Mouse (Mus musculus) adrenal gland, postnatal 14 days (tissue): ENCODE measurements at regions not wholly inside any gene's neighbourhood (a gene's known extent, or its start where the extent isn't known, plus 50 kb on each side); places are given as distances from the start of the nearest gene placed in this dataset.

Experiments
- DNase-seq: peaks from one replicate; pipeline ENCODE4 v3.0.0; 2021; ENCODE audit warnings: mixed read lengths

DNA sequence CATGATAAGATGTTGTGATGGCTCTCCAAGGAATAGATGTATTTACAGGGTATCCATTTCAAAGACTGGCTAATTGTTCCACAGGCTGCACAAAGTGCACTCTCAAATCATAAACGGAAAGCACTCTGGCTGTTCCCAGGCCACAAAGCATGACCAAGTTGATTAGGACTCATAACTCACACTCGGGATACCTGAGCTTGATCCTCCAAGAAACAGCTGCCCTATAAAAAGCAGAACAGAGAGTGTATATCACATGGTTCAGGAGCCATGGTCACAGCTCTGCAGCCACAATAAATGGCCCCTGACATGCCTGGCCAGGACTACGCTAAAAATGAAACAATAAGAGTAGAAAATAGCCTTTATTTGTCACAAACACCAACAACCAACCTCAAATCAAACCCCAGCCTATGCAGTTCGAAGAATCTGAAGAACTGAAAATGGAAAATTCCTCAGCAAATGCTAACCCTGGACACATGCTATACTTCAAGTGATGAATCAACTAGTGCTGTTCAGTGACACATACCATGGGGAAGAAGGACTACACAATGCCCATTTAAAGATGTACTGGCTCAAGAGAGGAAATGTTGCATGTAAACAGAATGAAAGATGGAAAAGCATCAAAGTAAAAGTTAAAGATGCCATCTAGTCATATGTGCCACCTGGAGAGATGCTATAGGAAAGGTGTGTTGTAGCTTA is 473.5 kb downstream of the Gsdmc2 start:
- no peak for DNase-seq

DNA sequence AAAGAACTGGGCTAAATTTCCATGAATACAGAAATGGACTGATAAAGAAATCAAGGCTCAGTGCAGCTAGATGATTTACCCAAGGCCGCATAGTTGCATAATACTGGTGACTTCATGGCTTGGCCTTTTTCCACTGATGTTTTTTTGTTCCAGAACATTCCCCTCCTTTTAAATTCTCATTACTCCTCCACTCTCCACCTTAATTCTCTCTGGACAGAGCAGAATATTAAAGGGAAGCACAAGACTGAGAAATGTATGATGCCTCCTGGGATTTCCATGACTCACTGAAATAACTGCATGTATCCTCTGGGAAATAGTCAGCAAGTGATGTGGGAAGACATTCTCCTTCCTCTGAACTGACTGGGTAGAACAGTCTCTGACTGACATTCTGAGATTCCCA is 480.5 kb downstream of the Gsdmc2 start:
- peak; percentile 66 for DNase-seq

DNA sequence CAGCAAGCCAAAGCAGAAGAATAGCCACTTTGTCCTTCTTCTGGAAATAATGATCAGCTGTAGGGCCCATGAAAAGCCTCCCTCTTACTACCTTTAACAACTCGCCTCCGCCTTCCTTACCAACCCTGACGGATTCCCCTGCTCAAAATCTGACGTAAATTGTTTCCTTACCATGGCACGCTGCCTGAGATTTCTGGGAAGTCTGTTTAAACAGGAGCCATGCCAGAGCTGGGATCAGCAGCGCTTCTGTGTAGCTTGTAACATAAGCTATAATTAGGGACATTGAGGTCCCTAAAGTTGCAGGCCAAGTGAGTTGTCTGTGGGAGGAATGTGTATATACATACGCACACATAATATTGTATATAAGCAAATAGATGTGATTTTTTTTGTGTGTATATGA is 484.6 kb downstream of the Gsdmc2 start:
- peak; percentile 9 for DNase-seq

DNA sequence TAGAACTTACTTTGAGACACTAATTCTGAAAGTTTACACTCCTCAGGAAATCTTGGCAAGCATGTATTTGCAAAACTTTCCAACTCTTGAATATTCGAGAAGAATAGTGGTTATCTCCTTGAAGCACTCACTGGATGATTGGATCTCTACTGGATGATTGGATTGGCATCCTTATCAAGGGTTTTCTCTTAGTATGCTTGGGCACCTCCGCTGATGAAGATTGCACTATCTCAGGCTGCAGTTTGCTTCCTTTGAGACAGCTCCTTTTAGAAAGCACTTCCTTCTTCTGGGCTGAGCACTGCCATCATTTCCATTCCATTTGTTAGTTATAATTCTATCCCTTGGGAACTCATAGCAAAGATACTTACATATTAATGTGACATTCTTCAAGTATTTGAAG is 503.2 kb downstream of the Gsdmc2 start:
- no peak for DNase-seq

DNA sequence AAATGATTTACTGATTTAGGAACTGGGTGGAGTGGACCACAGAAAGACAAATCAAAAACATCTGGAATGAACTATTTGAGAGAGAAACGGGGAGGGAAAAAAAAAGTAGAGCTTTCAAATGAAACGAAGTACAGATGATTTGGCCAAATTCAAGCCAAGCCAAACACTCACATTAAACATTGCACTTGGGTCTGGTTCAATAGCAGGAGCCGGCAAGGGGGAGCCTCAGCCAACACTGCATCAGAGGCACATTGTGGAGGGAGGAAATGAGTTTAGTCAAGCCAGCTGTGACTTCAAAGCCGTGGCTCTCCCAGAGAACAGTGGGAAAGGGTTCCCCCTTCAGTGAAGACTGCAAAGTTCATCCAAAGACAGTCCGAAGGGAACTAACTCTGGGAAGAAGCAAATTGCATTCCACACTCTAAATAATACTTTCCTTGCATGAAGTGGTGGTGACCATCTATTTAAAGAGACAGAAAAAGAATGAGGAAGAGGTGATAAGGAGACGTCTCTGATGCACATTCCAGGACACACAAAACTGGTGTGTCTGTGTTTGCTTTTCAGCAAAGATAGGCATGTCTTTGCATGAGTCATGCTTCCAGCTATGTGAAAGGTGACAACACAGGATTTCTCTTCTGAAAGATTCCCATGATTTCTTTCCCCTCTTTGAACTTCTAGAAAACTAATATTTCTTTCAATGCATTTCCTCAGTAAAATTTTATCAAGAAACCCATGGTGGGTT is 504.5 kb downstream of the Gsdmc2 start:
- peak; percentile 65 for DNase-seq

DNA sequence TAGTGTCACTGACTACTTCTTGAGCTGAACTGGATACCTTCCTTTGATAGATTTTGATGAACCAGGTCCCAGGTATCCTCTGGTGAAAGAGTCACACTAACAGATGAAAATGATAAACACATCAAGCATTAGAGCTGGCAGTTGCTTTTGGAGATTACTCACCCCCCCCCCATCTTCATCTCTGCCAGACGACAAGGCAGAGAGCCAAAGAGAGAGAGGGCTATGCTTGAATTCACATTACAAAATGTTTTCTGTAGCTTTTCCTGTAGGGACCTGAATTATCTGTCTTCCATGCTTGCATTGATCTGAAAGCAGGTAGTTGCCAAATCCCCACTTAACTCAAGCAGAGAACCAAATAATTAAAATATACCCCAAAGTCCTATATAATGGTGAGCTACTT is 525.3 kb downstream of the Gsdmc2 start:
- DNase-seq, result no peak

DNA sequence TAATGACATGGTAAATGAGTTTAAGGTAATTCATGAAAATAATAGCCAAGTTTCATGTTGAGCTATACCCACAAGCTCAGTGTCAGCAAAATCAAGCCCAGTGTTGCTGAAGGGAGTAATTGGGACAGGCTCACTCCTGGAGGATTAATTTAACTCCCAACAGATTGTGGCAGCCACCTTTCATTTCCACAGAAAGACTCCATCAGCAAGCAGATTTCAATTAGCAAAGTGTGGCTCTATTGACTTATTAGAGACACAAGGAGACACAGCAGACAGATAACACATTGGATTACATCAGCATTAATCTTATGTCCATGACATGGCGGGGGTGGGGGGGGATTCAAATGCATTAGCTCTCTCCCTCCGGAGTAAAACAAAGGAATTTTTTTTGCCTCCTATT is 534.6 kb downstream of the Gsdmc2 start:
- DNase-seq, result no peak

DNA sequence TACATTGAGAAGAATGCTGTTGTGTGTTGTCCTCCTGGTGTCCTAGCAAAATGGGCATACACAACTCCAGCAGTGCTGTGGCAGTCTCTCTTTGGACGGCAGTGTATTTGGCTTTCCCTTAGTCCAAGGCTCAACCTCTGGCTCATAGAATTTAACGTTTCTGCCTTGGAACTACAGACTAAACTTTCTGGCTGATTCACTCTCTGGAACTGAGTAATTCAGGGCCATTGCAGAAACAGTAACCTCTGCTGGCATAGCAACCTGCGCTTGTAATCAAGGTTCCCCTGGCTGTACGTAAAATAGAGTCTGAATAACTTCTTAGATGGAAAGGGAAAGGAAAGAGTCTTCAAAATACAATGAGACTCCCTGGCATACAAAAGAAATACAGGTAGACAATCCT is 545.7 kb downstream of the Gsdmc2 start:
- DNase-seq, result peak; percentile 53

DNA sequence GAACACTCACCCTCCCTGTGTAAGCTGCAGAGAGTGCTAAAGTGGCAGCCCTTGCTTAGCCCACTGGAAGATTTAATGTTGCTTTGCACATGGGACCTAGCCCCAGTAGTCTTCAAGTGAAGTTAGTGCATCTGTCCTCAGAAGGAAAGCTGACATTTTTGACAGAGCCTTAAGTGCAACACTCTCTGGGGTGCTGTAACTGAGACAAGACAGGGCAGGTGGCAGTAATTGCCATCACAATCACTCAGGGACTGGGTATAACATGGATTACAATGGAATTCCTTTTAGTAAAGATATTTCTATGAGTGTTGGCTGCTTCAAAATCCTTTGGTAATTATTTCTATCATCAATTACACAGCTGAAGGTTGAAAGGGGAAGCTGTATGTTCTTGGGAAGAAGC is 556.4 kb downstream of the Gsdmc2 start:
- no peak for DNase-seq

DNA sequence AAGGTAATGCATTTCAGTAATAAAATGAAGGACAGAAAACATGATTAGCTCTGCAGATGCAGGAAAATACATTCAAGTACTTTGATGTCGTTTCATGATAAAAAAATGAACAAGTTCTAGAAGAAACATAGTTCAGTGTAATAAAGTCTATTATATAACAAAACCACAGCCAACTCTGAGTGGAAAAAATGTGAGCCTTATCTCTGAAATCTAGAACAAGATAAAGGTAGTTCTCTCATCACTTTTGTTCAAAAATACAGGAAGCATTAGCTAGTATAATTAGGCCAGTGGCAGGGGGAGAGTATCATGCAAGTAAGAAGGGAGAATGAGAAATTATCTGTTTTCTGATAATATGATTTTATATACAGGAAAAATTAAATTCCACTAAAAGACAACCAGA is 559.0 kb downstream of the Gsdmc2 start:
- no peak for DNase-seq

DNA sequence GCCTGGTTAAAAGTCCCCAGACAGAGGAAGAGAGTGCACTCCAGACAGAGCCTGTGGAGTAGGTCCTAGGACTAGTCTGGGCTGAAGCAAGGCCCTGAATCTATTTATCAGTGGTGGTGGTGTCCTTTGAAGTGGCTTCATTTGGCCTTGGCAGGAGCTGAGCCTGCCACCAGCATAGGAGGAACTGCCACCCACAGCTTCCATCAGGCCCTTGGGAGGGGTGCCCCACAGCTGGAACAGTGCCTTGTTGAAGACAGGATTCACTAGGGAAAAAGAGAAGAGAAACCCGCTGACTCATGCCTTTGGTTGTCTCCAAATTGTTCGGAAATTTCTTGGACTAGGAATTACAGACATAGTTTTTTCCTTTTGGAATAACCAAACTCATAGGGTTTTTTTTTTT is 574.6 kb downstream of the Gsdmc2 start:
- peak; percentile 77 for DNase-seq

DNA sequence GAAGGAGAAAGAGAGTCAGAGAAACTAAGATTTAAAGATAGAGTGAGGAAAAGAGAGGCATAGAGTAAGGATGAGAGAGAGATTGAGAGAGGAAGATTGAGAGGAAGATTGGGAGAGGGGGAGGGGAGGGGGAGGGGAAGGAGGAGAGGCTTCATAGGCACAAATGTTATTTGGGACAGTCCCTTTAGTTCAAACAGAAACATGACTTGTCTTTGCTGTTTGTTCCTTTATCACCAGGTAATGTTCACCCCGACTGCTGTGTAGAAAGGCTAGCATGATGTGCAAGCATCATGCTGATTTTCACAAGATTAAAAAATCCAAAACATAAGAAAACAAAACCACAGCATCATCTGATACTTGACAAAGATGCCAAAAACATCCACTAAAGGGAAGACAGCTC is 579.1 kb downstream of the Gsdmc2 start:
- no peak for DNase-seq

DNA sequence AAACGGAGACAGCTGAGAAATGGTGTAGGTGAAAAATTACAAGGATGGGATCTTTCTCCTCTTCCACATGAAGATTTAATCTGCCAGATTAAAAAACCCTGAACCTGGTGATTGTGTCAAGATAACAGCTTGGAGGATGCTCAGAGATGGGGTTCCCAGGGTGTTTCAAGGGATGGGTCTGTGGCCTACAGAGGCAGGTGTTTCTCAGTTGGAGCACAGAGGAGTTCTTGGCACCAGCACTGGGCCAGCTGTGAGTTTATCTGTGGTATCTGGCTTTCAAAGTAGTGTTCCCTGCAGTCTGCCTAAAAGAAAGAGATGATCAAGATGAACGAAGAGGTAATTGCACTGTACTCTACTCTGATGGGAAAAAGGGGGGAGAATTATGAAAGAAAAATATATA is 589.2 kb downstream of the Gsdmc2 start:
- no peak for DNase-seq

DNA sequence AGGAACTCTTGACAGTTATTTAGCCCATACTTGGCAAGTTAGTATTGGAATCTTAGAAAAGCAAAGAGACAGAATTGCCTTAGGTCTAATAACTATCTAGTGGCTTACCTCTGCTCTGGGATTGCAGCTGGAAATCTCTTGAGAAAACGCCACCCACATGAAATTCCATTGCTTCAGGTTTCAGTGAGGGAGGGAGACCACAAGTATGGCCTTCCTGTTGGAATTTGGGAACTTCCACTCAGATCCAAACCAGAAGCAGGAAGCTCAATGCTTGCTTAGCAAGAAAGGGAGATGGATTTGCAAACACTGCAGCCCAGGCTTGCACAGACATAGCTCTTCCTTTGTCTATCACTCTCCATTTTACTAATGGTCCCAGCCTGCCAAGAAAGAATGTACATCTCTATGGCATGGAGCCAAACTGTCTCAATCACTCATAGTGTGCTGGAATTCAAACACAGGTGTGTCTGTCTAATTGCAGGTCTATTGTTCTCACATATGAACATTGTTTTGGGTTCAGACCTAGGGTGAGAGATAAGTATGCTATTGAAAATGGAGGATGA is 592.1 kb downstream of the Gsdmc2 start:
- DNase-seq, result no peak

DNA sequence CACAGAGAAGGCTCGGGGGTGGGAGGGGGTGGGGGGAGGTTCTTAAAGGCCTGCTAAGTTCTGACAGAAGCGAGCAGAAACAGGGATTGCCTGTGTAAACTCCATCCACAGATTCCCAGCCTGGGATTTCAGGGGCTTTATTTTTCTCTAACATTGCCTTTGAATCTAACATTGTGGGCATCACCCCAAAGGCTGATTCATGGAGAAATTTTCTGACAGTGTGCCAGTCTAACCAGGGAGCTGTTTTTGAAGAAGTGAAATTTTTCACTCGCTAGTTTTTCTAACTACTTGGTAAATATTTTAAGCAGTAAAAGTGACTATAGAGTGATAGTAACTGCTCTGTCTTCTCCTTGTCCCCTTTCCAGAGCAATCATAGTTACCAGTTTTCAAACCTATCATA is 606.4 kb downstream of the Gsdmc2 start:
- DNase-seq, result no peak

DNA sequence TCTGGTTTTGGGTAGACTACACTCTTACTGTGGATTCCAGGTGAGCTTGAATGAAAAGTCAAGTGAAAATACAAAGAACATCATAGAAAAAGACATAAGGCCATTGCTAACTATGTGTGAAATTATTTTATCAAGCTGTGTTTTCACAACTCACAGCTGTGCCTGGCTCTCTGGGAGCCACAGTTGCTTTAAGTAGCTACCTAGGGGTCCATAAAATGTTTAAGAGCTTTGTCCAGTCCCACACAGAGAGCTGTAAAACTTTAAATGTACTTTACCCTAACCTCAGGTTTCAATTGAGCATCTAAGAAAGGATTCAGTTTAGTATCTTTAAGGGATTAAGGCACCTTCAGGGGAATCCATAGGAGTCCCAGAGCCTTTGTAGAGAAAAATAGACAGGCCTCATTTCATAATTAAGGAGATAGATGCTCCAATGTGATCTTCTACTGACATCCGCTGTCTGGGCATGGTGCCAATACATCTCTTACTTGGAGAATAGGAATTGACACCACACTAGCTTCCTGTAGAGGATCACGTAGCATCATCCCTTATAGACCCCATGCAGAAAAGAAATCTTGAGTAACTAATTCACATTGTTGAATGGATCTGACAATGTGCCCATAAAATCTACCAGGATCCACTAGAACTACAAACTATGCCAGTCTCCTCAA is 626.5 kb downstream of the Gsdmc2 start:
- no peak for DNase-seq

DNA sequence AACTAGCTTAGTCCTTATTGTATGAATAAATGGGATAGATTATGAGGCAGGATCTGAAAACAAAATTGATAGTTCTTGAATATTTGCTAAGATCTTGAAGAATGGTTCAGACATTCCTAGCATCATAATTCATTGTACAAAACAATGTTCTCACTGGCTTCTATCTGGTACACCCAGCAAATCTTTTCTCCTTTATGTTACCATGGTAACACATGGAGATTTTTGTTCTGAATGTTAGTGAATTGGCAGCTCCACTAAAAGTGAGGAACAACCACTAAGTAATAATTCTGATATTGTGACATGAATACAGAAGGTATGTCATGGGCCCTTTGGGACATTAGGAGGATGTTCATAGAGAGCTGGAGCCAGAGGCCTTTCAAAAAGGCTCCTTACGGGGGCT is 639.8 kb downstream of the Gsdmc2 start:
- no peak for DNase-seq

DNA sequence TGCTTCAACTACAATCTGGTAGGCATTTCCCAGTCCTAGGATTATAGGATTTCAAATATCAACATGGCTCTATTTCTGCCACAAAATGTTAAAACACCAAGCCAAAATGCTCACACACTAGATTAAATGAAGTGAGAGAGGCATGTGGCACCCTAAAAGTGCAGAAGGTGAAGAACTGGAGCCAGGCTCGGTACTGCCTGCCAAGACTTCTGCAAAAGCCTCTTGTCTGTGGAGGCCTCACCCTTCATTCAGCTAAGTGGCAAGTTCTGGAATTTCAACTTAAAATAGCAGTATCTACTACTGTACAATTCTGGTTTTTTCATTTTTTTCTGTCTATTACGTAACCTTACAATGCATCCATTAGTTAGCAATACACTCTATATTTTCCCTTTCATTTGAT is 649.9 kb downstream of the Gsdmc2 start:
- no peak for DNase-seq

DNA sequence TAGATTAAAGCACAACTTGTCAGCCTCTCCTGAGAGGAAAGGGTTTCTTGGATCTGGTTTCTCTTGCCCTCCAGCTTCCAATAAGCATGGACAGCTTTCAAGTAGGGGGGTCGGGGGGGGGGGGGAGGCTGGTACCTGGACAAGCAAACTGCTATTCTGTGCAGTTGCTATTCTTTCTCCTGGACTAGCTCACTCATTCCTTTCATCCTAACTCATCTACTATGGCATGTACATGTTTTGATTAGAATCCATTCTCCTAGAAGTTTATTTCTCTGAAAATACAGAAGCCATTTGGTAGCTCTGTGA is 650.5 kb downstream of the Gsdmc2 start:
- DNase-seq, result no peak

DNA sequence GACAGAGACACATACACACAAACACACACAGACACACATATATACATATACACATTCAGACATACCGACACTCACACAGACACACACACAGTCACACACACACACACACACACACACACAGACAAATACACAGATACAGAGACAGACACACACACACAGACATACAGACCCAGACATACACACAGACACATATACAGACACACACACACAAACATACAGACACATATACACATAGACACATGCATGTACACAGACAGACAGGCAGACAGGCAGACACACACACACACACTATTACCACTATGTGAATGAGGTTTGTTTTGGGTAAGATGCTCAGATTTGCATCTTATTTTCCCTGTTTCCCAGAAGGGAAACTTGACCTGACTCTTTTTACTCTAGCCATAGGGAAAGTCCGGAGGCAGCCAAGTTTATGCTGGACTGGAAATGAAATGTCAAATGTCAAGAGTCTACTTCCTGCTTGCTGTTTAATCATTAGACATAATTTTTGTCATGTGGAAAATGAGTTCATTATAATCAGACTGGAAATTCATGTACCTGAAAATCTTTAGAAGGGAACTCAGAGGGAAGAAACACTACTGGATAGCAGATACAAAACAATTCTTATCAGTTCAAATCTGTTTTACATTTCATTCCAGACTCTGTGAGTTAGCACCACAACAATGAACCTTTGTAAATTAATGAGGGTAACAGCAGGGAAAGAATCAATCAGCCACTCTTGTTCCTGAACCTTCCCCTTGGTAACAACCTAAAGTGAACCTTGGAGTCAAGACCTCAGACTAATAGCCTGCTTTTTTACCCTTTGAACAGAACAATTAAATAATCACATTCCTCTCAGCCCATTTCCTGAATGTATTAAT is 651.1 kb downstream of the Gsdmc2 start:
- no peak for DNase-seq

DNA sequence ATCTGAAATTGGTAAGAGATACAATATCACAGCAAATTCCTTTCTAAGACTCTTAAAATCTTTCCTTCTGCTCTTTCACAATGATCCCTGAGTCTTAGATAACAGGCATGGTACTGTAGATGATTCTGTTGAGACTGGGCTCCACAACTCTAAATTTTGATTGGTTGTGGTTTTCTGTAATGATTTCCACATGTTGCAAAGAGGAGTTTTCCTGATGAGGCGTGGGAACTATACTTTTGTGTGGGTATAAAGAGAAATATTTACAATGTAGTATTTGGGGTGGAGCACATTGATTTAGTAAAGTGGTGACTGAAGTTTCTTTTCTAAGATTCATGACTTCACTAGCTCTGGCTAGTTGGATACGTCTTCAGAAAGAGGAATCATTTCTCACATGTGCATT is 653.2 kb downstream of the Gsdmc2 start:
- DNase-seq, result no peak

DNA sequence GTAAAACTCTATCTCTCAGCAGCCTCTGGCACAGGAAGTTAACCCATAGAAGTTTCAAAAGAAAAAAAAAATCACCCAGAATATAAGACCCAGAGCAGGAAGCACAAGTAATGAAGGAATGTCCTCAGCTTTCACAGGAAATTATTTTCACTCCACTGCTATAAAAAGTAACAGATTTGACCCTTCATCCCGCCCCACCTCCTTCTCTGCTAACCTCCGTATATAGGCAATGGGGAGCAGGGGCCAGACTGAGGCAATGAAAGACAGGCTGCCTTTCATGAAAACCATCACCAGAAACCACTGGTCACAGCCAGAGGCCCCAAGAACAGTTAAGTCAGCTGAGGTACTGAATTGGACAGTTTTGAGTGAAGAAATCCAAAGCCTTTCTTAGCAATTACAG is 654.9 kb downstream of the Gsdmc2 start:
- DNase-seq, result no peak

DNA sequence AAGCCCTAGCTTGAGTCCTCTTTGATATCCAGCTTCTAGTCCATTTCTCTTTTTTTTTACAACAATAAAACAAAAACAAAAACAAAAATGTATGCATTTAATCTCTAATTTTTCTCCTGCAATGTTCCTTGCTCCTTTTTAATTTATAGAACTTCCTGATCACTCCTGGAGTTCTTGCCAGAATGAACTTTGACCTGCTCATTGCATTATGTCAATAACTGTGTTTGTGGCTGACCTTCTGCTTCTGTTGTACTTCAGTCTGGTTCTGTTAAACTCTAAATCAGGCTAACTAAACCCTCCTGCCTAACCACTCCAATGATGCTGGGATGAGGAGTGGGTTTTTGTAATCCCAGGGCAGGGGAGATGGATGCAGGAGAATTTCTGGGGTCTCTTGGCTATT is 674.0 kb downstream of the Gsdmc2 start:
- no peak for DNase-seq
